In the genomic region with DNA sequence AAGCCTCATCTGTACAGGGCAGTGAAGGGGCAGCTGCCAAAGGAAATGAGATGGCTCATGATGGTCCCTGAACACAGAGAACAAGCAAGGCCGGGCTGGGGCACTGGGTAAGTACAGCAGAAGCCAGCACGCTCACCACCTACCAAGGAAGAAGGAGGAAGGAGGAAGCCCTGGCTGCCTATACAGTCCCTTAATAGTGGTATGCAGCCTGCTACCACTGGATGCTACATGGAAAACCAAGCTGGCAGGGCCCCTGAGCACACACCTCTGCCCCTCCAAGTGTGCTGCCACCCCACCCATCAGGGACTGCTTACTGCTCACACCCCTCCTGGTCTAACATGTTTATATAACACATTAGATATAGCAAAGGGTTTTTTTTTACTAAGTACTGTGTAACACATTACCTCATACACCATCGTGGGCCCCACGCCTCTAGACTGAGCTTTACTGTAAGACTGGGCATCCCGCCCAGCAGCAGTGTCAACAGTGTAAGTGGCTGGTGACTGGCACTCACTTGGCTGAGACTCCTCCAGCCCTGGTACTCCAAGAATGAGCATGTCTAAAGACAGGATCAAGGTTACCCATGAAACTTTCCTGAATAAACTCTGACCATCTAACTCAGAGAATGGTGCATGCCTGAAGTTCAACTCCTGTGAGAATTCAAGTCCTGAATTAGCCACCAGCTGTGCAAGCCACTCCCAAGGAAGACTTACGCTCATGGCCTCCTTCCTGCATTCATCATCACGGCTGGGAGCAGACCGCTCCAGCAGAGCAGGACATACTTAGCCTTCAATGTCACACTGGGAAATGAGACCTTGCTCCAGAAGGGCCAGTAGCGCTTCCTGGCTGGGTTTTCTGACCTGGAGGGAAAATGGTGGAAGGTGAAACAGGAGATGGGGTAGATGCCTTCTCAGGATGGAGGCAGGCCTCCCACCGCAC, we compare ENCODE assay signal across 11 mouse cellular contexts. TPM values are rescaled to one million over a fixed set of nuclear protein-coding genes. Genes with fewer than 3 reads are reported as not detected.
DNase-seq lines count a peak whose midpoint lies in the region; ATAC-seq lines count a peak whose summit lies in the region.
"Had no signal": no experiment of that assay in that cellular context is flagged by ENCODE, and none has a peak within 500 bp of the region (broad histone marks: within the 10 kb centered on the region; RNA-seq: fewer than 3 reads in every experiment).

No protein-coding gene starts in this region.

- no peak for DNase-seq in hindbrain, embryonic 14.5 days (ENCODE audit: low spot score)
- no peak for DNase-seq in hindbrain, embryonic 10.5 days (ENCODE audit: low spot score)
- peak; percentile 80 for DNase-seq in adrenal gland, postnatal 14 days
- peak; percentile 86 for DNase-seq in lung, postnatal 10 days
- no peak for DNase-seq in right cerebral cortex, postnatal 25 days
- no peak for DNase-seq in left cerebral cortex, postnatal 25 days (ENCODE audit: low spot score in 2 of 2)
- no peak for DNase-seq in left cerebral cortex, adult 8-10 months (ENCODE audit: low spot score in 2 of 2)
- DNase-seq: kidney, postnatal 4 days; thymus, adult 18-20 months had no signal

- no peaks in the 10 kb centered on the region for H3K27me3 ChIP-seq in hindbrain, embryonic 14.5 days (ENCODE audit: control insufficient read depth, insufficient read depth, low read length)
- no peaks in the 10 kb centered on the region for H3K27me3 ChIP-seq in hindbrain, embryonic 10.5 days (ENCODE audit: insufficient read depth, poor library complexity, severe bottlenecking)
- no peaks in the 10 kb centered on the region for H3K27me3 ChIP-seq in heart, embryonic 14.5 days (ENCODE audit: control insufficient read depth, insufficient read depth, low read length)
- H3K27me3 ChIP-seq: neural tube, embryonic 13.5 days had no signal

- H3K4me1 ChIP-seq in hindbrain, embryonic 14.5 days (replicated peaks; ENCODE audit: control insufficient read depth, insufficient read depth, low read length): peaks cover 19% of the 10 kb centered on the region
- peaks cover 24% of the 10 kb centered on the region for H3K4me1 ChIP-seq in hindbrain, embryonic 10.5 days (replicated peaks)
- peaks cover 10 to 13% of the 10 kb centered on the region in 2 experiments for H3K4me1 ChIP-seq in heart, embryonic 14.5 days (ENCODE audit: control insufficient read depth in 2 of 2, insufficient read depth in 2 of 2, low read length in 2 of 2)

- H3K36me3 ChIP-seq in hindbrain, embryonic 14.5 days (replicated peaks; ENCODE audit: control insufficient read depth, insufficient read depth): no peaks in the 10 kb centered on the region
- H3K36me3 ChIP-seq in hindbrain, embryonic 10.5 days: peaks cover 19% of the 10 kb centered on the region
- peaks cover 6% of the 10 kb centered on the region; the same call in 1 of the 2 replicates for H3K36me3 ChIP-seq in heart, embryonic 14.5 days (ENCODE audit: control insufficient read depth, insufficient read depth, low read length)
- H3K36me3 ChIP-seq: neural tube, embryonic 13.5 days had no signal

- ATAC-seq in hindbrain, embryonic 14.5 days (ENCODE audit: low FRiP score): 0 out of 2 replicates have a peak, but pooled peaks have one; percentile 39
- ATAC-seq in heart, embryonic 14.5 days (ENCODE audit: insufficient number of reproducible peaks, insufficient read depth, low FRiP score, low read depth): peak; percentile 89

- H3K9ac ChIP-seq in hindbrain, embryonic 14.5 days: no peak overlapping the region
- no peak overlapping the region; the same call in 1 of the 2 replicates for H3K9ac ChIP-seq in heart, embryonic 14.5 days (ENCODE audit: low read length)
- H3K9ac ChIP-seq: neural tube, embryonic 13.5 days had no signal

- no peaks in the 10 kb centered on the region for H3K9me3 ChIP-seq in hindbrain, embryonic 14.5 days (ENCODE audit: control insufficient read depth, low read length)
- H3K9me3 ChIP-seq in hindbrain, embryonic 10.5 days: no peaks in the 10 kb centered on the region
- no peaks in the 10 kb centered on the region for H3K9me3 ChIP-seq in heart, embryonic 14.5 days (ENCODE audit: control insufficient read depth, low read length)
- H3K9me3 ChIP-seq: neural tube, embryonic 13.5 days had no signal

- no peak overlapping the region for H3K27ac ChIP-seq in hindbrain, embryonic 14.5 days
- no peak overlapping the region for H3K27ac ChIP-seq in hindbrain, embryonic 10.5 days
- H3K27ac ChIP-seq in heart, embryonic 14.5 days (replicated peaks in 1 of 2; ENCODE audit: control insufficient read depth in 1 of 2, insufficient read depth in 1 of 2, low read depth in 2 of 2, low read length in 2 of 2): peak overlapping the region; percentile 50 to 72
- H3K27ac ChIP-seq: neural tube, embryonic 13.5 days had no signal

- no peak overlapping the region for H3K4me3 ChIP-seq in hindbrain, embryonic 14.5 days (replicated peaks; ENCODE audit: low read length)
- no peak overlapping the region for H3K4me3 ChIP-seq in hindbrain, embryonic 10.5 days
- no peak overlapping the region for H3K4me3 ChIP-seq in heart, embryonic 14.5 days (ENCODE audit: control insufficient read depth in 1 of 2, insufficient read depth in 1 of 2, low read depth in 1 of 2, low read length in 2 of 2)
- H3K4me3 ChIP-seq: neural tube, embryonic 13.5 days had no signal

- whole genome bisulfite sequencing in hindbrain, embryonic 14.5 days: 73% methylated on average over 10 of the region's 10 CpGs
- 87% methylated on average over 10 of the region's 10 CpGs for WGBS in hindbrain, embryonic 10.5 days
- WGBS in heart, embryonic 14.5 days: 66% methylated on average over 10 of the region's 10 CpGs

- intact Hi-C loops in left cerebral cortex, postnatal 25 days (cut with DNase I): no loop called here

- H3K4me2 ChIP-seq in hindbrain, embryonic 14.5 days (replicated peaks): no peak overlapping the region
- no peak overlapping the region for H3K4me2 ChIP-seq in heart, embryonic 14.5 days (ENCODE audit: low read length)
- H3K4me2 ChIP-seq: neural tube, embryonic 13.5 days had no signal

RNA-seq across cellular contexts. Expression of a gene that starts 30.1 kb away (rescaled TPM):
- polyA plus RNA-seq in hindbrain, embryonic 14.5 days (2014; fragmentation: Nextera tagmentation; extraction: Ambion mirVana): not detected in 2 replicates
- not detected in 2 replicates for polyA plus RNA-seq in hindbrain, embryonic 10.5 days (2016; fragmentation: Nextera tagmentation; extraction: Ambion mirVana)
- total RNA-seq in adrenal gland, postnatal 14 days (2021): not detected in 2 replicates
- polyA plus RNA-seq in heart, embryonic 14.5 days (2014; fragmentation: Nextera tagmentation; extraction: Ambion mirVana): not detected in 2 replicates
- not detected for total RNA-seq in left cerebral cortex, postnatal 25 days (2021)
- total RNA-seq in left cerebral cortex, adult 8-10 months (2022): not detected
- polyA plus RNA-seq: neural tube, embryonic 13.5 days had no signal

RNA-seq across cellular contexts. Expression of a gene that starts 51.3 kb away (rescaled TPM):
- polyA plus RNA-seq in hindbrain, embryonic 14.5 days (2014; fragmentation: Nextera tagmentation; extraction: Ambion mirVana): 38.0 and 43.7 TPM in 2 replicates
- 25.9 and 31.4 TPM in 2 replicates for polyA plus RNA-seq in hindbrain, embryonic 10.5 days (2016; fragmentation: Nextera tagmentation; extraction: Ambion mirVana)
- 33.0 and 35.4 TPM in 2 replicates for total RNA-seq in adrenal gland, postnatal 14 days (2021)
- polyA plus RNA-seq in heart, embryonic 14.5 days (2014; fragmentation: Nextera tagmentation; extraction: Ambion mirVana): 29.9 and 32.9 TPM in 2 replicates
- total RNA-seq in left cerebral cortex, postnatal 25 days (2021): 10 to 100 TPM; 24.5 to 29.3 TPM
- total RNA-seq in left cerebral cortex, adult 8-10 months (2022): 10 to 100 TPM; 23.9 to 29.7 (median 27.3) TPM

Comparison
In these comparisons a context has a peak if more than half of its experiments do, and no peak if none do; other contexts are left out.
1. DNase-seq: peak in adrenal gland, postnatal 14 days (single experiment) and lung, postnatal 10 days (single experiment); none in hindbrain, embryonic 14.5 days (single experiment), hindbrain, embryonic 10.5 days (single experiment), right cerebral cortex, postnatal 25 days (single experiment), left cerebral cortex, postnatal 25 days (0 of 2) and left cerebral cortex, adult 8-10 months (0 of 2).
2. H3K27ac ChIP-seq: peak in heart, embryonic 14.5 days (2 of 2); none in hindbrain, embryonic 14.5 days (single experiment) and hindbrain, embryonic 10.5 days (single experiment).